Mouse (Mus musculus) CD4-positive, CD25-positive, alpha-beta regulatory T cell, adult 4 months (primary cell): Measurements from ENCODE around the gene Myo7a. TPM values are rescaled to one million over a fixed set of nuclear protein-coding genes. Genes with fewer than 3 reads are reported as not detected.

Experiments
- ATAC-seq: one replicate; pipeline ENCODE4 v1.8.0; 2017
- polyA plus RNA-seq, 2 experiments: library from polyadenylated mRNA; unstranded; fragments of 100-300 nt; shearing (Covaris generic); gene quantifications; one replicate each; pipeline ENCODE4 v1.2.1; 2017

Gene Myo7a
- polyA plus RNA-seq, result 1 to 10 TPM; 1.0 to 3.1 TPM

DNA sequence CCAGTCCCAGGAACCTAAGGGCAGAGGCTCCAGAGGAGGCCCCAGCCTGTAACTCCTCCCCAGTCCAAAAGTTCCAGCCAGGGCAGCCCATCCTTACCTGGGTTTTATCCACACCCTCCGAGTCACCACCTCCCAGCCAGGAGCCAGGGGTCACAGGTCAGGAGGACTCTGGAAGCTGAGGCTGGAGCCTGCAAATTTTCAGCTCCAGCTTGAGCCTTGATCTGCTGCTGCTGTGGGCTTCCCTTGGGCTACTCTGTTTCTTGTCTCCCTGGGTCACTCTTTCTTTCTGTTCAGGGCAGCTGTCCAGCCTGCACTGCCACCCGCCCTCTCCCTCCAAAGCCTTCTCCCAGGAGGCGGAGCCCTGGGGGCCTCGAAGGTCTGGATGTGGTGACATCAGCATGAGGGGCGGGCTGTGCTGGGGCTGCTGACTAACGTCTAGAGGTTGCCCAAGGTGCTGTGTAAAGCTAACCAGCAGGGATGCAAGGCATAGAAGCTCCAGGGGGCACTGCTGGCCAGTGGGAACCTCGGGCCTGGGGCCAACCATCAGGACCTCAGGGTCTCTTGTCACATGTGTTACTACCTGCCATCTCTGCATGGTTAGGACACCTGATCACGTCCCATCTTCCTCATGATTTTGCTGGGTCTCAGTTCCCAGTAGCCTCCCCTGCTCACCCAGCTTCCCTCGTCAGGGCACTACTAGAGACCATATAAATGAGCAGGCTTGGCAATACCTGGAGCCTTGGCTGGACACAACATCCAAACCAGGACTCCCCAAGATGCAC is at the start of gene Myo7a:
Gene Myo7a, minus strand, starts transcription at position 346 of the 782 bp plus-strand sequence.
- no peak for ATAC-seq

DNA sequence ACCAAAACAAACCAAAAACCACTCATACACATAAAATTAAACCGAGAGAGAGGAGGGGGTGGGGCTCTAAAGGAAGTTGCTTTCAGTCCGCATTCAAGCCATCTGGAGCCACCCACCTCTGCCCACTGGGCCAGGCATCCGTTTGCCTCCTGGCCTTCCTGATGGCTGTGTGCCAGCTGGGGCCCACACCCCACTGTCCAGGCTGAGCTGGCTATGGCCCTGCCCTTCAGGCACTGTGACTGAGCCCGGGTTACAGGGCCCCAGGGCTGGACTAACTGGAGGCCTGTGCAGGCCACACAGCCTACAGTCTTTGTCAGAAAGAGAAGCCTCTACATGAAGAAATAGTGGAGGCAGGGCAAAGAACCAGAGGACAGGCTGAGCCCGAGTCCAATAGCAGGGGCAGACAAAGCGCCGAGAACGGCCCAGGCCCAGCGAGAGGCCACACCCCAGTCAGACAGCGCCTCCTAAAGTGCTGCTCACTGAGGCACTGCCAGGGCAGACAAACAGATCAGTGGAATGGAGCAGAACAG is 45.7 kb upstream of the Myo7a start:
- ATAC-seq, result peak; percentile 82

DNA sequence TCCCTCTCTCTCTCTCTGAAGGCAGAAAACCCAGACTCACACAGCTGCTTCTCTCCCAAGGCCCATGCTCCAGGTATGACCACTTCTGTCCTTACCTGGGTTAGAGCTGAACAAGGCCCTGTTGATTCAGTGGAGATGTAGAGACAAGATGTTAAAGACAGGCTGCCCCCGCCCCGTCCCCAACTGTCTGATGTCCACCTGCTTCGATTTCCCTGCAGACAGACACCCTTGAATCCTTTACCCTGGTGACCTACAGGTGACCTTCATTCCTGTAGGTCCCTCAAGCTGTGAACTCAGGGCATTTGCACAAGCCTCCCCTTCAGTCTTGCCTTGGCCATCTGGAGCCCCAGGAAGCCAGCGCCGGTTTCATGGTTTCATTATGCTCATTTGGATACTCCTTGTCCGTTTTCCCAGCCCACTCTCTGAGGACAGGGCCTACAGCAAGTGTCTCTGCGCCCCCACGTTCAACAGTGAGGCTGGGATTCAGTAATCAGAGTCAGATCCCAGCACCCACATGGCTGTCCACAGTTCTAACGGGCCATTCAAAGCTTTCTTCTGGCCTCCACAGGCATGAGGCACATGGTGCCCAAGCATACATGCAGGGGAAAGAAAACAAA is 45.2 kb upstream of the Myo7a start:
- ATAC-seq, result no peak

DNA sequence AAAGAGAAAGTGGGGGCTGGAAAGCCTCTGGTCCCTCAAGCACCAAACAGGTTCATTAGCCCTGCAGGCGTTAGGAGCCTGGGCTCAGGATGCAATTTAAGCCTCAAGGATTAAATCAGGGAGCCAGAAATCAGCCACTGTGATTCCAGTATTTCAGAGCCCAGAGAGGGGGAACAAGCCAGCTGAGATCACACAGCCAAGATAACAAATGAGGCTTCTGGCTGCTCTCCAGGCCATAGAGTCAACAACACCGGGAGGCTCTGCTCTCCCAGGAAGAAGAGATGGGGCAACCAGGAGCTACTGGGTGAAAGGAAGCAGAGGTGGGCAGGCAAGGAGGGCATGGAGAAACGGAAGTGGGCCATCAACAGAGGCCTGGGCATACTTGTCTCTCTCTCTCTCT is 44.4 kb upstream of the Myo7a start:
- no peak for ATAC-seq

DNA sequence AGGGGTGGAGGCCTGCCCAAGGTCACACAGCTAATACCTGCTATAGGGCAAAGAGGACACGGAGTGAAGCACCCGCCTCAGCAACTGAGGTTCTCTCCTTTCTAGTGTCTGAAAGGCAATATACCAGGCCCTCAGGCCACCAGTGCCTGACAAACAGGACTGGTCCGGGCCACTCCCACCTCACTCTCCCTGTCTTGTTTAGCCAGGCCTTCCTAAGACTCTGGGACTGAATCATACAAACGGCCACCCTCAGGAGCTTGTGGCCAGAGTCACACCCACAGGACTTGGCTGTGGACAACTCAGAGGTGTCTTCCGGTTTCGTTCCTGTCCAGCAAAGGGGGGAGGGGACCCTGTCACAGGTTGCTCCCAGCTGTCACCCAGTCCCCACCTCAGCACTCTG is 42.9 kb upstream of the Myo7a start:
- no peak for ATAC-seq

DNA sequence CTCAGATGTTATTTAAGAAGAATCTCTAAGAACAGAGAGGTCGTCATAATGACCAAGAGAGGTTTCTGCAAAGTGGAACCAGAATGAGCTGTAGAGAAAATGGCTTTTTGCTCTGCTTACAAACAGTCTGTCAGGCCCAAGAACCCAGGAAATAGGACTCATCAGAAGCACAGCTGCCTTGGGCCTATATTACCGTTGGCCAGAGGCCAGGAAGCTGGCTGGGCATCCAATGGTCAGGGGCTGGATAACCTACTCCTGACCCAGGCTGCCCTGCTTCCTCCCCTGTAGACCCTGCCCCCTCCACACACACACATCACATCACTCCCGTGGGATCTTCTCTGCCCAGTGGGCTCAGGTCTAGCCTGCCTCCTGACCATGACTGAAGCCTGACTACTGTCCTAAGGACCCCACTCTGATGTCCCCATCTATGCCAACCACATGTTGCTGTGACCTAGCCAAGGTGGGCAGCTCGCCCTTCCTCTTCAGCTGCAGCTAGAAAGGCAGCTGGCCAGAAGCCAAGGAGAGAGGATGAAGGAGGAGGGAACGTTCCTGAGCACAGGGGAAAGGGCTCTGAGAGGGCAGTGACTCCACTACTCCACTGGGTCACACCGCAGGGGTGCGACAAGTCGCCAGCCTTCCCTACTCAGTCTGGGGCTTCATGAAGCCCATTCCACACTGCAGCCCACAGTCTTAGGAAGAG is 40.9 kb upstream of the Myo7a start:
- no peak for ATAC-seq

DNA sequence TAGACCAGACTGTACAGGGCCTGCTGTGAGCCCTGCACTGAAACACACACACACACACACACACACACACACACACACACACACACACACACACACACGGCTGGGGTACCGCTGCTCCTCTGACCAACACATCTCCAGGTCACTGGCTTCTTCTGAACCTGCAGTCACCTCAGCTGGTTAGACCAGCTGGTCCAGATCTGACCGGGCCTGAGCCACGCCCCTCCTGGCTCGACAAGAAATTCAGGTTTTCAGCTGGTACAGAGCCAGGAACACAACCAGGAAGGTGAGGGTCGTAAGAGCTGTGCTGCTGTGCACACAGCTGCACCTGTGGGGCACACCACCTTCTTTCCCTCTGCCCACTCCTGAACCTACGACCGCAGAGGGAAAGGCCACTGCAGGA is 39.2 kb upstream of the Myo7a start:
- no peak for ATAC-seq

DNA sequence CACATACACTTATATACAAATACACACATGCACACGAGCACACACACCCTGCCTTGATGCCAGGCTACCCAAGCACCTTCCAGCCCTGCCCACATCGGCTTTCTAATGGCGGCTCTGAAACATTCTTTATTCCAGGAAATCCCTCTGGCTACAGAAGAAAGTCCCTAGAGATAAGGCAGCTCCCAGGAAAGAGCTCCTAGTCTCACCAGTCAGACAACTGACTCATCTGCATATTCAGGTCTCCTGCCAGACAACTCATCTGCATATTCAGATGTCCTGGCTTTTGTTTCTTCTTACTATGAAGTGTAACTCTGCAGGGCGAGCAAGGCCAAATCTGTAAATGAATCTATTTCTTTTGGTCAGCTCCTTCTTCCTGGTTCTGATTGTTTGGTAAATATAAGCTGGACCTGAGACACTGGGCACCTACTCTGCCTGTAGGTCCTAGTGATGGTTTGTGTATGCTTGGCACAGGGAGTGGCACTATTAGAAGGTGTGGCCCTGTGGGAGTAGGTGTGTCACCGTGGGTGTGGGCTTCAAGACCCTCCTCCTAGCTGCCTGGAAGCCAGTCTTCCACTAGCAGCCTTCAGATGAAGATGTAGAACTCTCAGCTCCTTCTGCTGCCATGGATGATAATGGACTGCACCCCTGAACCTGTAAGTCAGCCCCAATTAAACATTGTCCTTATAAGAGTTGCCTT is 38.5 kb upstream of the Myo7a start:
- no peak for ATAC-seq

- no peak for ATAC-seq
These were observed 36.9 kb upstream of the Myo7a start for GRCm38 (mm10) chr7:98156280-98156665.

DNA sequence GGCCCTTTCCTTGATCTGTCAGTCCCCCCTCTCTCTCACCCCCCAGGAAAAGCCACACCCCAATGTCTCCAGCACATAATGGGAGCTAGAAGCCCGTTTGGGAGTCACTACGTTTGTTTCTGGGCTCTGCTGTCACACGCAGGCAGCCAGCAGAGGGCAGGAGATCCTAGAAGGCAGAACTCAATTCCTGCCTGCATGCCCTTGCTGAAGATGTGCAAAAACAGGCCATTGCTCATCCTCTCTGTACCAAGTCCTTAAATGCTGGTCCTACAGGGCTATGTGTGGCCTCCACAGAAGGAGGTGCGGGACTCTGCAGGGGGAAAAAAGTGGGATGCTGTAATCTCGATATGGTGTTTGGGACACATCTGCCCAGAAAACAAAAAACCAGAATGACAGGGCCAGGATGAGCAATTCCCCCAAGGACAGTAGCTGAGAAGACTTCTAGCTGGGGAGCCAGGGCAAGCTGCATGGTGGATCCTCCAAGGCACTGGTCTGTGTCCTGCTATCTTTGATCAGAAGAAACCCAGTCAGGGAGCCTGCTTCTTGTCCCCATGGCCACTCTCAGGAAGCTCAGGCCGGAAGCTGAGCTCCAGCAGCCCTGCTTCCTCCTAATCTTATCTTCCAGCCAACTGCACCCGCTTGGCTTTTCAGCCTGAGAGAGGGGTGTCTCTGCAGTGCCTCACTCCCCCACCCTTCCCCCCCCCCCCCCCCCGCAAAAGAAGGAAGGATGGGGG is 36.4 kb upstream of the Myo7a start:
- peak; percentile 60 for ATAC-seq

DNA sequence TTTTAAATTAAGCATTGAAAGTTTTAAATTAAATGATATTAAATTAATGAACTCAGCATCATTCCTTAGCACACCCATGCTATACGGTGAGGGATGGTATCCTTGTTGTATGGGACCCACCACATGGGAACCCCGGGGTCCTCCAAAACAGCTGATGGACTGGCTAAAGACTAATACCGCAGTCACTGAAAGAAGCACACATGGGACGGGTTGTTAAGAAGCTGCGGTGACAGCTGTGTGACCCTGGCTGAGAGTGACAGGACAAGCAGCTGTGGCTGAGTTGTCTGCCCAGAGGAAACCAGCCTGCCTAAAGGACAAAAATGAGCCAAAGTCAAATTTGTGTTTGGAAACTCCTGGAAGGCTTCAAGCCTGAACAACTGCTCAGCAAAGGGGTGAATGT is 34.6 kb upstream of the Myo7a start:
- ATAC-seq, result no peak

GRCm38 (mm10) chr7:98153345-98153744 is 34.0 kb upstream of the Myo7a start:
- ATAC-seq, result no peak

DNA sequence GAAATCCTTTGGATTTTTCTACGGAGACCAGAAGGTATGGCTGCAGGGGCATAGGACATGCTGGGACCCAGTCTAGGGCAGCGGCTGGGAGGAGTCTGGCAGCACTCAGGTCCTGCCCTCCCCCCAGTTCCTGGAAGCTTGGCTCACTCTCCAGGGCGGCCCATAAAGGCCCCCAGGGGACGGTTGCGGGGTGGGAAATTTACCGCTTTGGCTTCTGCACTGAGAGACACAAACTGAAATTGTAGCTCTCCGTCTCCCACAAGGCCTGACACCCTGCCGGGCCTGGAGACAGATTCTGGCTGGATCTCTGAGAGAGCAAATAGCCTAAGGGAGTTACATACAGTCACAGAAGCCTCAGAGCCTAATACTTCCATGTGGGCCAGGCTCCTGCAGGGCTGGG is 33.1 kb upstream of the Myo7a start:
- no peak for ATAC-seq

- no peak for ATAC-seq
These were observed 31.2 kb upstream of the Myo7a start for GRCm38 (mm10) chr7:98150525-98150924.

DNA sequence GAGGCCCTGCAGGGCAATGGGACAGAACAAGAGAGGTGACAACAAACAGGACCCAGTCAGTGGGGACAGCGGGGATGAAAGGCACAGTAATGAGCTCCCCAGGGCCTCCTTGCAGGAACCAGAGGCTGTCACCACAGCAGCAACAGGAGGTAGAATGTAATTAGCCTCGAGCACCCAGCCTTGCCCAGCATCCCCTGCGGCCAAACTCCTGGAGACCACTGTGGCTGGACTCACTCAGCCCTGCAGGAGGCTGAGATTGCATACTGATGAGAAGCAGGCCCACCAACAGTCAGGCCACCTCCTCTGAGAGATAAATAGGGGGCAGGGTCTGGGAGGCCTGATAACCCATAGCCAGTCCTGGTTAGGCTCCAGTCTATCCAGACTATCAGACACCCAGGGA is 30.5 kb upstream of the Myo7a start:
- ATAC-seq, result no peak

- ATAC-seq, result no peak
These were observed 29.5 kb upstream of the Myo7a start for GRCm38 (mm10) chr7:98148721-98149407.

DNA sequence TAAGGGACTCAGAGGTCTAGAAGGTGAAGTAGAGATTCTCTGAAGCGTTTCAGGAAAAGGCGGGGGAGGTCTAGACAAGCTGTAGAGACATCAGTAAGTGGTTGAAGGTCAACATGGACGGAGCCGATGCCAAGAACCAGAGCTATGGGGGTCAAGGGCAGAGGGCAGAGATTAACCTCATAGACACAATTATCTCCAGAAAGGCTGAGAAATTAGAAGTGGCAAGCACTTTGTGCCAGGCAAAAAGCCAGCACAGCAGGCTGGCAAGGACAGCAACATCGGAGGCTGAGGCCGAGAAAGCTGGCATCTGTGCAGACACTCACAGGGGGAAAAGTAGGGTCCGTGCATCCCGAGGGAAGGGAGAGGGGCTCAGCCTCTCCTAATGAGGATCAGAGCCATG is 28.4 kb upstream of the Myo7a start:
- no peak for ATAC-seq

- ATAC-seq, result no peak
These were observed 27.1 kb upstream of the Myo7a start for GRCm38 (mm10) chr7:98146447-98146845.

DNA sequence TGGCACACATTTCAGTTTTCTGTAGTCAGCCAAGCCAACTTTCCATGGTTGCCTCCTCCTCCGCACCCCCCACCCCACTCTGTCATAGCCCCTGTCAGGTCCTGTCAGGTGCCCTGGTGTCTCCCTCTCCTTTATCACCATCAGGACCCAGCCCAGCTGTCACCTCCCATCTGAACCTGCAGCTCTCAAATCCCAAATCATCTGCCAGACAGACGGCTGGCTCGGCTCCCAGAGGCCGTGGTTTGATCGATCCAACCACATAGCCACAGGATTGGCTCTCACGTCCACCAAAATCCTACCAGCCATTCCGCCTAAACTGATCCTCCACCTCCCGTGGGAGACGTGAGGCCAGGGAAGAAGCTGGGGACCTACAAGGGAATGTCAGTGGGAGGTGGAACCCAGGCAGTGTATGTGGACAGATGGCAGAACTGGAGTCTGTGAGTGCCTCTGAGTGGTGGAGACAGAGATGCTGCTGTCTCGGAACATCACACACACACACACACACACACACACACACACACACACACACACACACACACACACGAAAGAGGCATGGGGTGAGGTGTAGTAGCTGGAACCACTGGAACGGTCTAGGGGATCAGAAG is 26.6 kb upstream of the Myo7a start:
- no peak for ATAC-seq

GRCm38 (mm10) chr7:98145402-98145801 is 26.1 kb upstream of the Myo7a start, which contains the start of gene Omp:
Omp (minus strand) TSS chr7:98145502.
- ATAC-seq, result no peak

DNA sequence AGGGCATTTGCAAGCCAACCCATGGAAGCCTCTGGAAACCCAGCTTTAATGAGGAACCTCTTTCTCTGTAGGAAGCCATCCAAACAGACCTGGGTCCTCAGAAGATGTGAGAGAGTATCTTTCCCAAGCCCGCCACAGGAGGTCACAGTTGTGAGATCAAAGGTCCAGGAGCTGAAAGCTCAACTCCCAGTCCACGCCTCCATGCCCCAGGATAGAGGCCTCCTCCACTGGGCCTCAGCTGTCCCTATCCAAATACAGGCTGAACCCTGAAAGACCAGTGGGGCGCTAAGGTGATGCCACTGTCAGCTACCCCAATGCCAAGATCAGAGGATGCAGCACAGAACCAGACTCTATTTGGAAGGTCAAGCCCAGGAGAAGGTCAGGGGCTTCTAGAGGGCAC is 23.3 kb upstream of the Myo7a start:
- ATAC-seq, result no peak
